ENCODE assay signal across 21 mouse cellular contexts in the genomic region with DNA sequence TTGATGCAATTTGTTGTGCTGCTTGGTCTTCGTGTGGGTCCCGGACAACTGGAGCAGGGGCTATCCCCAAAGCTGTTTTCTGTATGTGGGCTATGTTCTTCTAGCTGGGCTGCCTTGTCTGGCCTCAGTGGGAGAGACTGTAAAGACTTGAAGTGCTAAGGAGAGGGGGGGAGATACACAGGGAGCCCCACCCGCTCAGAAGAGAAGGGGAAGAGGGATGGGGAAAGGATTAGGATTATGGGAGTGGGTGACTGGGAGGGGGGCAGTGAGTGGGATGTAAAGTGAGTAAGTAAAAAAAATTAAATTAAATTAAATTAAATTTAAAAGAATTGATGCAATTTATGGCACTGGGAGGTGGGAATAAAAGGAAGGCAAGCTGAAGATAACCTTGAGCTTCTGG.
"Had no signal": no experiment of that assay in that cellular context is flagged by ENCODE, and none has a peak within 500 bp of the region (broad histone marks: within the 10 kb centered on the region; RNA-seq: fewer than 3 reads in every experiment).

No protein-coding gene starts in this region.

- DNase-seq: gastrocnemius, postnatal 14 days; heart, postnatal 10 days; heart, postnatal 4 days; kidney, adult 18-20 months; kidney, adult 8-10 months; kidney, postnatal 10 days; kidney, postnatal 4 days; liver had no signal

- H3K4me2 ChIP-seq: heart, embryonic 12.5 days; hindbrain, embryonic 12.5 days; hindbrain, embryonic 15.5 days; intestine, embryonic 15.5 days; limb, embryonic 12.5 days; liver, embryonic 11.5 days had no signal

- H3K9ac ChIP-seq: heart, embryonic 12.5 days; hindbrain, embryonic 12.5 days; hindbrain, embryonic 15.5 days; intestine, embryonic 15.5 days; limb, embryonic 12.5 days had no signal

- H3K27me3 ChIP-seq: heart, embryonic 12.5 days; hindbrain, embryonic 12.5 days; hindbrain, embryonic 15.5 days; intestine, embryonic 15.5 days; limb, embryonic 12.5 days had no signal

- H3K4me1 ChIP-seq: hindbrain, embryonic 15.5 days; intestine, embryonic 15.5 days had no signal

- H3K36me3 ChIP-seq: heart, embryonic 10.5 days; heart, embryonic 12.5 days; hindbrain, embryonic 10.5 days; hindbrain, embryonic 12.5 days; hindbrain, embryonic 15.5 days; intestine, embryonic 15.5 days had no signal

- H3K9me3 ChIP-seq: heart, embryonic 10.5 days; heart, embryonic 12.5 days; hindbrain, embryonic 10.5 days; hindbrain, embryonic 12.5 days; hindbrain, embryonic 15.5 days; intestine, embryonic 15.5 days; limb, embryonic 10.5 days; limb, embryonic 12.5 days had no signal

- ATAC-seq: inflammation-experienced regulatory T-cells, adult 6 months; intestine, embryonic 15.5 days; intestine, postnatal 0 days had no signal

- H3K4me3 ChIP-seq: heart, embryonic 10.5 days; heart, embryonic 12.5 days; hindbrain, embryonic 10.5 days; hindbrain, embryonic 12.5 days; hindbrain, embryonic 15.5 days; intestine, embryonic 15.5 days; layer of hippocampus, adult 2 months; left cerebral cortex, adult 2 months; limb, embryonic 10.5 days; limb, embryonic 12.5 days had no signal

- H3K27ac ChIP-seq: heart, embryonic 10.5 days; hindbrain, embryonic 10.5 days; hindbrain, embryonic 12.5 days; hindbrain, embryonic 15.5 days; intestine, embryonic 15.5 days; layer of hippocampus, adult 2 months; left cerebral cortex, adult 2 months; limb, embryonic 10.5 days; limb, embryonic 12.5 days had no signal
